Mouse (Mus musculus) limb, embryonic 15.5 days (tissue): ENCODE measurements around the gene Slc12a9. TPM values are rescaled to one million over a fixed set of nuclear protein-coding genes. Genes with fewer than 3 reads are reported as not detected.

Experiments
- ATAC-seq: fragments of 200-750 bp; cut with Nextera tagmentation; 2 replicates; pipeline ENCODE4 v1.8.0; 2017; ENCODE audit warnings: low read depth, moderate TSS enrichment; ENCODE audit not compliant: insufficient number of reproducible peaks, low FRiP score, low TSS enrichment
- H3K27ac ChIP-seq: fragments of 300-500 bp; sonication (generic); 2 replicates; pipeline ENCODE4 v1.5.1; 2015; ENCODE audit warnings: moderate library complexity, mild to moderate bottlenecking, inconsistent platforms
- H3K27me3 ChIP-seq: fragments of 300-500 bp; sonication (generic); 2 replicates; pipeline ENCODE4 v1.6.1; 2015; ENCODE audit warnings: inconsistent platforms
- H3K36me3 ChIP-seq: fragments of 300-500 bp; sonication (generic); 2 replicates; pipeline ENCODE4 v1.6.1; 2015; ENCODE audit warnings: inconsistent platforms
- H3K4me1 ChIP-seq: fragments of 300-500 bp; sonication (generic); 2 replicates; pipeline ENCODE4 v1.6.1; 2015; ENCODE audit warnings: inconsistent platforms
- H3K4me2 ChIP-seq: fragments of 300-500 bp; sonication (generic); 2 replicates; pipeline ENCODE4 v1.6.1; 2015; ENCODE audit warnings: mild to moderate bottlenecking, inconsistent platforms
- H3K4me3 ChIP-seq: fragments of 300-500 bp; sonication (generic); 2 replicates; pipeline ENCODE4 v1.5.1; 2015; ENCODE audit warnings: mild to moderate bottlenecking, inconsistent platforms
- H3K9ac ChIP-seq: fragments of 300-500 bp; sonication (generic); 2 replicates; pipeline ENCODE4 v1.6.1; 2015; ENCODE audit warnings: inconsistent platforms
- H3K9me3 ChIP-seq: fragments of 300-500 bp; sonication (generic); 2 replicates; pipeline ENCODE4 v1.6.1; 2016; ENCODE audit warnings: inconsistent platforms
- WGBS: fragments of 180-500 bp; shearing (Covaris S2); methylation state at CpG from one replicate; pipeline ENCODE4 v1.1.7; 2015; 5-methylcytosine and 5-hydroxymethylcytosine counted together
- polyA plus RNA-seq: library from polyadenylated mRNA; unstranded; fragments of >200 nt; fragmentation: Nextera tagmentation; extraction: Ambion mirVana; gene quantifications from 2 replicates; pipeline ENCODE4 v1.2.1, GENCODE M21; 2015

Slc12a9 gene
- polyA plus RNA-seq, 1 experiment from 2014 or later = 13.9 TPM

DNA sequence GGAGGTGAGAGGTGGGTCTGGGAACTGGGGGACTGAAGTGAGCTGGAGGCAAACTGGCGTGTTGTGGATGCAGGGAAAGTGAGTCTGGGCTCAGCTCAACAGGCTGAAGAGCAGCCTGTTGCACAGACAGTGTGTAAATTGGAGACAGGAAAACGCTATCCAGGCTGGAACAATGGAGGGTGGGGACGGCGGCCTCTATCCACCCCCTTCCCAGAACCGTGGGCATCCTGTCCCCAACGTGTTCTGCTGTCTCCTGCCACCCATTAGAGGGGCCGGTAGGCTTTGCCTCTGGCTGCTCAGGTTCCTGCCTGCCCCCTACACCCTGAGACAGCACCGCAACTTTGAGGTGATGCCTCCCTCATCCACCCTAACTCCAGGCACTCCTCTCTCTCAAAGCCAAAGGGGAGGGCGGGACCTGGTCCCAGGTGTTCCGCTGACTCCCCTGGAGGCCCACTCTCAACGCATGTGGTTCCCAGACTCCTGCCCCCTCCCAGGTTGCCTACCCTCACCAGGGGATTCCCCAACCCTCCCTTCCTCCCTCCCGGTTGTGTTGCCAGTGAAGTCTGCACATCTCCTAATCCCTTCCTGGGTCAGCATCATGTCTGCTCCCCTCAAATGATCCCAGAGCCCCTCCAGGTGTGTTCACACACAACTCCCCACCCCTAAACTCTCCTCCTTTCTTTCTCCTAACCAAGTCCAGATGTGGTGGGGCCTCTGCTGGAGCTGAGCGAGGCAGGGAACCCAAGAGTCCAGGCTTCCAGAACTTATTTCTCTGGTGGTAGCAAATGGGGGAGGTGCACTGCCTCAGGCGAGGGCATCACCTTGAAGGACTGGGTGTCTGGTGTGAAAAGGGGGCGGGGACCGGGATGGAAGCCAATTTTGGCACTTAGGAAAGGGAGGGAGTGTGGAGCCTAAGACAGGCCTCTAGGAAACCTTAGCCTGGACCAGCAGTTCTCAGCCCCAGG, 18.9 kb upstream of the Slc12a9 start:
- Histone ChIP-seq H3K4me3 (peak overlapping the region; percentile 86), H3K9me3 (no peaks in the 10 kb centered on the region), H3K27ac (peak overlapping the region; percentile 99), H3K4me1 (peaks cover 46% of the 10 kb centered on the region), H3K36me3 (peaks cover 34% of the 10 kb centered on the region), H3K4me2 (peak overlapping the region; percentile 83), H3K9ac (peak overlapping the region; percentile 87), H3K27me3 (no peaks in the 10 kb centered on the region)
- ATAC-seq = no peak
- 4% methylated on average over 16 of the region's 16 CpGs for WGBS

DNA sequence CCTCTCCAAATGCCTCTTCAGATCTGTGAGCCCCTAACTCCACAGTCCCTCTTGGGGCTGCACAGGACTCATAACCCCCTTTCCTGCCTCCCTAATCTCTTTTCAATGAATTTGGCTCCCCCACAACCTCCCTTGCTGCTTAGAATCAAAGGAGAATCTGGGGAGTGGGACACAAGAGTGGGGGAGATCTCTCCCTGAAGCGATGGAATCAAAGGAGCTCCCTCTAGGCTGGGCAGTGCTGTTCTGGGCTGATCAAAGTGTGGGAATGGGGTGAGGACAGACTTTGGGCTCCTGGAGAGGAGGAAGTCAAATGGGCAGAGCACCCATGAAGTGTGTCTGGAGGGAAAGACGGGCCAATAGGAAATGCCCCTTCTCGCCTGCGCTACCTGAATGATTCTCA, 18.0 kb upstream of the Slc12a9 start:
- peaks cover 27% of the 10 kb centered on the region for H3K36me3 ChIP-seq
- H3K4me1 ChIP-seq = peaks cover 50% of the 10 kb centered on the region
- peak overlapping the region; percentile 86 for H3K4me3 ChIP-seq
- H3K4me2 ChIP-seq = peak overlapping the region; percentile 83
- H3K27me3 ChIP-seq = no peaks in the 10 kb centered on the region
- WGBS = 10% methylated on average over 4 of the region's 4 CpGs
- peak overlapping the region; percentile 87 for H3K9ac ChIP-seq
- H3K27ac ChIP-seq = peak overlapping the region; percentile 99
- H3K9me3 ChIP-seq = no peaks in the 10 kb centered on the region
- ATAC-seq = no peak

DNA sequence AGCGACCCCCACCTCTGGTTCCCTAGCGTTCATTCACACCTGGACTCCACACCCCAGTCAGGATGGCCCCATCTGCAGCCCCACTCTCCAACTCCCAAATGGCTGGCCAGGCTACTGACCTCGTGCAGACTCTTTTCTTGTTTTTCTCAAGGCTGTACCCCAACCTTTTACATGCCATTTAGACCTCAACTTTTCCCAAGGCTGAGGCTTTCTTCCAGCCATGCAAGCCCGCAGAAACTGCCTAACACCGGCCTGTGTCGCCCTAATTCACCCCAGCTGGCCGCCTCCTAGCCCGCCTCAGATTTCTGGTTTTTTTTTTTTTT, 17.6 kb upstream of the Slc12a9 start:
- Histone ChIP-seq H3K36me3 (peaks cover 24% of the 10 kb centered on the region), H3K9ac (peak overlapping the region; percentile 87), H3K27ac (peak overlapping the region; percentile 99), H3K4me1 (peaks cover 51% of the 10 kb centered on the region), H3K27me3 (no peaks in the 10 kb centered on the region), H3K4me2 (peak overlapping the region; percentile 83), H3K4me3 (peak overlapping the region; percentile 86), H3K9me3 (no peaks in the 10 kb centered on the region)
- WGBS = 2% methylated on average over 8 of the region's 8 CpGs
- no peak for ATAC-seq

DNA sequence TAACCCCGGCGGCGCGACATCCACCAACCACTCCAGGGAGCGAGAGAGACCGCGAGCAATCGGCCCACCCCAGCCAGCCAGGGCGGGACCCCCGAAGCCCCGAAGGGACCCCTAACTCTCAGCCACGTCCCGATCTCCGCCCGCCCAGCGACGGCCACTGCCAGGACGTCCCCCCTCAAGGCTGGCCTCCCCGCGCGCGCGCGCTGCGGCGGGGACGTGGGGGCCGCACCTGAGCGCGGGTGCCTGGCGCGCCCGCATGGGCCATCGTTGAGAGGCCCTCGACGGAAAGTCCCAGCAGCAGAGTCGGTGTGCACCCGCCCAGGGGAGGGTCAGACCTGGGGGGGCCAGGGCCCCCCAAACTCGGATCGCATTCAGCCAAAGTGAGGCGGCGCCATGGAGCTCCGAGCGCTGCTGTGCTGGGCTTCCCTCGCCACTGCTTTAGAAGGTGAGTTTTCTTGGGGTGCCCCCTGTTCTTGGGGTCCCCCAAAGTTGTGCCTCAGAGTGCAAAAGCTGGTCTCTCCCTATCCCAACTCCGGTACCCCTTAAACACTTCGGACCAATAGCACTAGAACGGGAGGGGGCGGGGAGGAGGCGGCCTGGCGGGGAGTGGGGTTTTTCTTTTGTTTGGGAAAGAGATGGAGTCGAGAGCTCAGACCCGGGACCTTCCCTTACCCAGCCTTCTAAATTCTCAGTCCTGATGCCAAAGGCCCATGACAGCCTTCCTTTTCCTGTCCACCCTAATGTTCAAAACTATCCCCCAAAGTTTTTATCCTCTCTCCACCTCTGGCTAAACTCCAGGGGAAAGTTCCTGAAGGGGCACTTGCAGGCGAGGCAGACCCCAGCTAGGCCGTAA, 17.0 kb upstream of the Slc12a9 start:
- Histone ChIP-seq H3K27me3 (no peaks in the 10 kb centered on the region), H3K9ac (peak overlapping the region; percentile 87), H3K4me3 (peak overlapping the region; percentile 86), H3K9me3 (no peaks in the 10 kb centered on the region), H3K36me3 (peaks cover 18% of the 10 kb centered on the region), H3K4me1 (peaks cover 56% of the 10 kb centered on the region), H3K4me2 (peak overlapping the region; percentile 83), H3K27ac (peak overlapping the region; percentile 99)
- ATAC-seq = peak; percentile 78
- WGBS = under 1% methylated on average over 55 of the region's 55 CpGs

DNA sequence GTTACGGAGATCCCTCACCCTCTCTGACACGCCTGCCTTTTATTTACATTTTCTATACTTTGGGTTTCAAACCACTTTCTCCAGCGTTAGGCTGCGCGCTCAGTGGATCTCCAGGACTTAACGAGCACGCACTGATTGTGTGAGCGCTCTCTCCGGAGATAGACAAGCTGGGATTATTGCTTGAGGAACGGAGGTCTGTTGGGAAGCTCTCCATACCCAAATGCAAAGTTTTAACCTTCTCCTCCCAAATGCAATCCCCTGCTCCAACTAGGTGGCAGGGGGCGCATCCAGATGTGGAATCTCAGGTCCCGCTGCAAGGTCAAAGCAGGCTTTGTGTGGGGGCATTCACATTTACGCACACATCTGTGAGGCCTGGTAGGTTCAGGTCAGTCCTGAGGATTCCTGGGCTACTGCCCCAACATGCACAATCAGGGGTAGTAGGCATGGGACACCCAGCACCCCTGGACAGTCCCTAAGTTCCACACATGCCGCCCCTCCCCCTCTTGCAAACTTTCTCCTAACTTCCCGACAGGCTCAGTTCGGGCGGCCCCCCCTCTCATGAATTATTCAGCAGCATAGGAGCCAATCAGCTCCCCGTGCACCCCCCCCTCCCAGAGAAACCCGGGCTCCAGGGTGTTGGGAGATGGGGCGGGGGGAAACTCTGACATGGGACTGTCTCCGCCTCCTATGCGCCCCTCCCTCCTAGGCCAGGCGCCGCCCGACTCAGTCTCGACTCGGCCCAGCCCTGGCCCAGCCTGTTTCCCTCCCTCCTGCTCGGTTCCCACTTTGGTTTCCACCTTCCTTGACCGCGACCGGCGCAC, 16.2 kb upstream of the Slc12a9 start, which contains the start of gene Ephb4:
TSS of gene Ephb4 (plus strand) at position 726 of the 821 bp plus-strand sequence.
- peak within 1 kb of the TSS; percentile 83 for H3K4me2 ChIP-seq
- H3K36me3 ChIP-seq = peaks cover 9% of the 10 kb centered on the region
- peak within 1 kb of the TSS; percentile 87 for H3K9ac ChIP-seq
- no peaks in the 10 kb centered on the region for H3K27me3 ChIP-seq
- WGBS = 0% methylated on average over 31 of the region's 32 CpGs
- peaks cover 55% of the 10 kb centered on the region for H3K4me1 ChIP-seq
- H3K4me3 ChIP-seq = peak within 1 kb of the TSS; percentile 86
- no peaks in the 10 kb centered on the region for H3K9me3 ChIP-seq
- H3K27ac ChIP-seq = peak within 1 kb of the TSS; percentile 99
- peak; percentile 98 for ATAC-seq

DNA sequence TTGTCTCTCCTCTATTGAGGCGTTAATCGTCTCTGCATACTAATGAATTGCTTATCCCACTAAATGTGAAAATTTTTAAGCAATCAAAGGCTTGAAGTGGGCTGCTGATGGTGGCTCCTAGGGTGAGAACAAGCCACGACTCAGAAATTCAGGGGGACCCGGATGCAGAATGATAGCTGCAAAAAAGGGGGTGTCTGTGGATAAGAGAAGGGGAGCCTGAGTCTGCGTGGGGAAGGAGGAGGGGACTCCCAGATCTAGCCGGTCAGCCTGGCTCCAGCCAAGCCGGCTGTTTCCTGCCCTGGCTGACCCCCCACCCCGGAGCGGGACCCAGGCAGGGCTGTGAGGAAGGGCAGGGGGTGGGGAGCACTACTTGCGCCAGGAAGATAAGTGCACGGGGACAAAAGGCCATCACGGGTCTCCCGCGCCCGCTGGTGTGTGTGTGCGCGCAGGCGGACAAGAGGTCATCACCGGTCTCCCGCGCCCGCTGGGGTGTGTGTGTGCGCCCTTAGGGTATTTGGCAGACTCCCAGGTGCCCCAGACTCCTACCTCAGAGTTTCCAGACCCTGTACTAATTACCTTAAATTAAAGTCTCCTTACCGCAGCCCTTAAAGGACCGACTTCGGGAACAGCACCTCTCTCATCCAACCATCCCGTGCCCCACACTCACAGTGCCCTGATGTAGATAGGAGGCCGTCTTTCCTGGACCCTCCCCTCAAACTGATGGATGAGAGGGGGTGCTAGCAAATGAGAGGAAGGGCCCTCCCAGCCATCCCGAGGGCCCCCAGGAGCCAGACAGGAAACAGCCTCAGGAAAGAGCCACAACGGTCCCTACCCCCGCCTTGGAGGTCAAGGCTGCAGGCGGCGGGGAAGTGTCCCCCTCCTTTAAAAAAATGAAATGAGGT, 15.3 kb upstream of the Slc12a9 start:
- ATAC-seq = no peak
- peak overlapping the region; percentile 83 for H3K4me2 ChIP-seq
- WGBS = 2% methylated on average over 33 of the region's 33 CpGs
- H3K36me3 ChIP-seq = peaks cover under 1% of the 10 kb centered on the region
- H3K27ac ChIP-seq = peak overlapping the region; percentile 99
- H3K27me3 ChIP-seq = no peaks in the 10 kb centered on the region
- H3K9ac ChIP-seq = peak overlapping the region; percentile 40
- H3K4me1 ChIP-seq = peaks cover 51% of the 10 kb centered on the region
- peak overlapping the region; percentile 86 for H3K4me3 ChIP-seq
- no peaks in the 10 kb centered on the region for H3K9me3 ChIP-seq

DNA sequence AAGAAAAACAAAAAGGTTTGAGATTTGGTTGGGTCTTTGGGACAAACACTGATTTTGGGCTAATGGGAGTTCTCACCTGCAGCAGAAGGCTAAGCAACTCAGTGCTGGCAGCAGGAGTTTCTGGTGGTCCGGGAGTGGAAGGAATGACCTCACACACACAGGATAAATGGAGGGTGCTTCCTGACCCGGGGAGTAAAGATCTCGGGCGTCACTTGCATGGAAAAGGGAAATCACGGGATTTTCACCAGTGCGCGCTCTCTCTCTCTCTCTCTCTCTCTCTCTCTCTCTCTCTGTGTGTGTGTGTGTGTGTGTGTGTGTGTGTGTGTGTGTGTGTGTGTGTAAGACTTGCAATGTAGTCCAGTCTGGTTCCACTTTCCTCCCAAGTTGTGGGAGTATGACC, 14.5 kb upstream of the Slc12a9 start:
- Histone ChIP-seq H3K9ac (no peak overlapping the region), H3K36me3 (no peaks in the 10 kb centered on the region; the same call in 1 of the 2 replicates), H3K27ac (peak overlapping the region; percentile 99), H3K4me1 (peaks cover 47% of the 10 kb centered on the region), H3K4me2 (no peak overlapping the region), H3K27me3 (no peaks in the 10 kb centered on the region), H3K9me3 (no peaks in the 10 kb centered on the region), H3K4me3 (no peak overlapping the region)
- no peak for ATAC-seq
- 31% methylated on average over 7 of the region's 7 CpGs for WGBS

DNA sequence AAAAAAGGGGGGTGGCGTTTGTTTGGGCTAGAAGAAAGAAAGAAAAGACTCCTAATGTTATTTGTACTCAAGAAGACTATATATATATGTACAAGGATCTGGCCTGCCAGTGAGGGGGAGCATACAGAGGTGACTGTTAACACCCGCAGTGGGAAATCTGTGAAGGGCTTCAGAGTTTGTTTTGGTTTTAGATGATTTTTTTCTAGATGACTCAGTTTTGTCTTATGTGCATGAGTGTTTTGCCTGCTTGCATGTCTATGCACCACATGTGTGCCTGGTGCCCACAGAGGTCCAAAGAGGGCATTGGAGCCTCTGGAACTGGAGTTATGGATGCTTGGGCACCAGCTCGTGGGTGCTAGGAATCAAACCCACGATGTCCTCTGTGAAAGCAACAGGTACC, 13.6 kb upstream of the Slc12a9 start:
- Histone ChIP-seq H3K4me3 (no peak overlapping the region), H3K9ac (no peak overlapping the region), H3K36me3 (no peaks in the 10 kb centered on the region), H3K9me3 (no peaks in the 10 kb centered on the region), H3K27ac (no peak overlapping the region), H3K4me1 (peaks cover 38% of the 10 kb centered on the region), H3K4me2 (no peak overlapping the region), H3K27me3 (no peaks in the 10 kb centered on the region)
- no peak for ATAC-seq
- WGBS = 89% methylated on average over 4 of the region's 4 CpGs

DNA sequence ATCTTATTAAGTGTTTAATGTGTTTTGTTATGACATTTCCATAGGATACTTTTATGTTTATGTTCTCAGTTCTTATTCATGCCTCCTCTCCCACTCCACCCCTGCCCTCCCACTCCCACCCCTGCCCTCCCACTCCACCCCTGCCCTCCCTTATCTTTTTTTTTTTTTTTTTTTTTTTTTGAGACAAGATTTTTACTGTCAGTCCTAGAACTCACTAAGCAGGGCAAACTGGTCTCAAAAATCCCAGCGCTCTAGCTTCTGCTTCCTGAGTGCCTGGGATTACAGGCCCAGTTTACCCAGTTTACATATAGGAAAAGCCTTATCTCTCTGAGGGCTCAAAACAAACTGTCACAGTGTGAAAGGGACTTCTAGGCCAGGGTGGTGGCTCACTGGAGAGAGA, 13.0 kb upstream of the Slc12a9 start:
- Histone ChIP-seq H3K4me1 (peaks cover 32% of the 10 kb centered on the region), H3K9me3 (no peaks in the 10 kb centered on the region), H3K27ac (no peak overlapping the region), H3K36me3 (no peaks in the 10 kb centered on the region), H3K4me2 (no peak overlapping the region), H3K27me3 (no peaks in the 10 kb centered on the region), H3K9ac (no peak overlapping the region), H3K4me3 (no peak overlapping the region)
- 78% methylated on average over 1 of the region's 1 CpGs for WGBS
- no peak for ATAC-seq

DNA sequence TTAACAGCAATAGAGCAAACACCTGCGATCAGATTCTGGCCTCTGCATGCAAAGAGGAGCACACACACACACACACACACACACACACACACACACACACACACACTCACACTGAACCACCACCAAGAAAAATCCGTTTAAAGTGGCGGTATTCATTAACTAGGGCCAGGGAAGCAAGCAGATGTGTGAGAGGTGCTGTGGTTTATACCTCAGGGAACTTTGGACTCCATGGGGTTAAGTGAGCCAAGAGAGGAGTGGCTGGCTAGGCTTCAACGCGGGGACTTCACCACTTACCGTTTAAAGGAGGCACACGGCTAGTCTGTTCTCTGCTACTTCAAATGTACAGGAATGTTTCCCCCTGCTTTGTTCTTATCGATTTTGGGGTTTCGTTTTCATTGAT, 12.4 kb upstream of the Slc12a9 start:
- ATAC-seq = no peak
- no peaks in the 10 kb centered on the region for H3K9me3 ChIP-seq
- no peaks in the 10 kb centered on the region for H3K36me3 ChIP-seq
- 0 out of 2 replicates have a peak overlapping the region, but pooled peaks have one; percentile 33 for H3K27ac ChIP-seq
- 9% methylated on average over 9 of the region's 9 CpGs for WGBS
- no peak overlapping the region for H3K4me3 ChIP-seq
- no peak overlapping the region for H3K4me2 ChIP-seq
- H3K9ac ChIP-seq = no peak overlapping the region
- H3K4me1 ChIP-seq = peaks cover 31% of the 10 kb centered on the region
- no peaks in the 10 kb centered on the region for H3K27me3 ChIP-seq
